Mouse (Mus musculus): ENCODE data around the gene Plekhh1.

The Plekhh1 gene

GRCm38 (mm10) chr12:79050545-79051212, 21.7 kb downstream of the Plekhh1 start:
- no peak for TF ChIP-seq GATA4 (IDR thresholded peaks at IDR 0.05; ENCODE audit: insufficient replicate concordance, low read length)

GRCm38 (mm10) chr12:79052073-79052472, 23.1 kb downstream of the Plekhh1 start:
- no peak for TF ChIP-seq GATA4 (IDR thresholded peaks at IDR 0.05; ENCODE audit: insufficient replicate concordance, low read length)

GRCm38 (mm10) chr12:79055276-79055675, 26.3 kb downstream of the Plekhh1 start:
- no peak for TF ChIP-seq GATA4 (IDR thresholded peaks at IDR 0.05; ENCODE audit: insufficient replicate concordance, low read length)

- no peak for TF ChIP-seq GATA4 (IDR thresholded peaks at IDR 0.05; ENCODE audit: insufficient replicate concordance, low read length)
Measured at GRCm38 (mm10) chr12:79059573-79059972, 30.6 kb downstream of the Plekhh1 start.

GRCm38 (mm10) chr12:79060134-79060533, 31.2 kb downstream of the Plekhh1 start:
- no peak for TF ChIP-seq GATA4 (IDR thresholded peaks at IDR 0.05; ENCODE audit: insufficient replicate concordance, low read length)

- TF ChIP-seq GATA4 (IDR thresholded peaks at IDR 0.05; ENCODE audit: insufficient replicate concordance, low read length) = no peak
Measured at GRCm38 (mm10) chr12:79060766-79061652, 32.0 kb downstream of the Plekhh1 start.

GRCm38 (mm10) chr12:79064451-79064850, 35.5 kb downstream of the Plekhh1 start:
- no peak for TF ChIP-seq GATA4 (IDR thresholded peaks at IDR 0.05; ENCODE audit: insufficient replicate concordance, low read length)

- no peak for TF ChIP-seq GATA4 (IDR thresholded peaks at IDR 0.05; ENCODE audit: insufficient replicate concordance, low read length)
Measured at GRCm38 (mm10) chr12:79066431-79066830, 37.5 kb downstream of the Plekhh1 start.

GRCm38 (mm10) chr12:79067526-79067925, 38.6 kb downstream of the Plekhh1 start:
- no peak for TF ChIP-seq GATA4 (IDR thresholded peaks at IDR 0.05; ENCODE audit: insufficient replicate concordance, low read length)

GRCm38 (mm10) chr12:79068306-79068705, 39.3 kb downstream of the Plekhh1 start:
- TF ChIP-seq GATA4 (IDR thresholded peaks at IDR 0.05; ENCODE audit: insufficient replicate concordance, low read length) = no peak

GRCm38 (mm10) chr12:79069187-79069608, 40.2 kb downstream of the Plekhh1 start:
- TF ChIP-seq GATA4 (IDR thresholded peaks at IDR 0.05; ENCODE audit: insufficient replicate concordance, low read length) = no peak

- TF ChIP-seq GATA4 (IDR thresholded peaks at IDR 0.05; ENCODE audit: insufficient replicate concordance, low read length) = no peak
Measured at GRCm38 (mm10) chr12:79069916-79070315, 41.0 kb downstream of the Plekhh1 start.

- TF ChIP-seq GATA4 (IDR thresholded peaks at IDR 0.05; ENCODE audit: insufficient replicate concordance, low read length) = no peak
Measured at GRCm38 (mm10) chr12:79070736-79071333, 41.9 kb downstream of the Plekhh1 start.

GRCm38 (mm10) chr12:79072576-79072975, 43.6 kb downstream of the Plekhh1 start:
- TF ChIP-seq GATA4 (IDR thresholded peaks at IDR 0.05; ENCODE audit: insufficient replicate concordance, low read length) = no peak

- no peak for TF ChIP-seq GATA4 (IDR thresholded peaks at IDR 0.05; ENCODE audit: insufficient replicate concordance, low read length)
Measured at GRCm38 (mm10) chr12:79073362-79073761, 44.4 kb downstream of the Plekhh1 start.
